Mouse (Mus musculus) limb, embryonic 11.5 days (tissue): ENCODE data around the gene Dock11. TPM values are rescaled to one million over a fixed set of nuclear protein-coding genes. Genes with fewer than 3 reads are reported as not detected.

Experiments used
- ATAC-seq: fragments of 200-750 bp; cut with Nextera tagmentation; 2 replicates; pipeline ENCODE4 v1.8.0; 2017; ENCODE audit warnings: low read depth; ENCODE audit not compliant: insufficient number of reproducible peaks, low FRiP score, low TSS enrichment
- DNase-seq: peaks from one replicate; pipeline ENCODE4 v3.0.0-alpha.2; 2015; ENCODE audit warnings: low spot score
- H3K27ac ChIP-seq: fragments of 300-500 bp; sonication (generic); replicated peaks from 2 replicates; pipeline ENCODE4 v1.5.1; 2014; ENCODE audit warnings: low read depth, mild to moderate bottlenecking, low read length
- H3K27me3 ChIP-seq: fragments of 300-500 bp; sonication (generic); 2 replicates; pipeline ENCODE4 v1.6.1; 2014; ENCODE audit warnings: mild to moderate bottlenecking, low read length, mixed read lengths; ENCODE audit not compliant: control insufficient read depth, insufficient read depth
- H3K36me3 ChIP-seq: fragments of 300-500 bp; sonication (generic); 2 replicates; pipeline ENCODE4 v1.6.1; 2014; ENCODE audit warnings: mild to moderate bottlenecking, low read length, moderate library complexity, mixed read lengths; ENCODE audit not compliant: control insufficient read depth, insufficient read depth
- H3K4me1 ChIP-seq: fragments of 300-500 bp; sonication (generic); 2 replicates; pipeline ENCODE4 v1.6.1; 2014; ENCODE audit warnings: low read length, mixed read lengths; ENCODE audit not compliant: control insufficient read depth, insufficient read depth
- H3K4me2 ChIP-seq: fragments of 300-500 bp; sonication (generic); 2 replicates; pipeline ENCODE4 v1.6.1; 2014; ENCODE audit warnings: low read depth, mild to moderate bottlenecking, moderate library complexity; ENCODE audit not compliant: severe bottlenecking
- H3K4me3 ChIP-seq: fragments of 300-500 bp; sonication (generic); 2 replicates; pipeline ENCODE4 v1.5.1; 2014; ENCODE audit warnings: low read depth, low read length
- H3K9ac ChIP-seq: fragments of 300-500 bp; sonication (generic); 2 replicates; pipeline ENCODE4 v1.6.1; 2014; ENCODE audit warnings: mild to moderate bottlenecking, low read length
- H3K9me3 ChIP-seq: fragments of 300-500 bp; sonication (generic); 2 replicates; pipeline ENCODE4 v1.6.1; 2016; ENCODE audit warnings: low read length; ENCODE audit not compliant: control insufficient read depth
- WGBS: fragments of 180-500 bp; shearing (Covaris S2); extraction: QIAGEN DNeasy Blood & Tissue Kit; methylation state at CpG from one replicate; pipeline ENCODE4 v1.1.7; 2014; 5-methylcytosine and 5-hydroxymethylcytosine counted together
- polyA plus RNA-seq: library from polyadenylated mRNA; unstranded; fragments of >200 nt; fragmentation: Nextera tagmentation; extraction: Ambion mirVana; gene quantifications from 2 replicates; pipeline ENCODE4 v1.2.1, GENCODE M21; 2014

Gene Dock11
- polyA plus RNA-seq, 1 experiment from 2014 or later = 18.6 TPM

- WGBS = 90% methylated on average over 8 of the region's 8 CpGs
- no peak overlapping the region for H3K4me2 ChIP-seq
- ATAC-seq = no peak
- H3K27ac ChIP-seq = no peak overlapping the region
- H3K4me3 ChIP-seq = no peak overlapping the region
- no peaks in the 10 kb centered on the region for H3K4me1 ChIP-seq
- H3K27me3 ChIP-seq = no peaks in the 10 kb centered on the region
- H3K9ac ChIP-seq = no peak overlapping the region
- no peaks in the 10 kb centered on the region for H3K9me3 ChIP-seq
- H3K36me3 ChIP-seq = peaks cover 2% of the 10 kb centered on the region; the same call in 1 of the 2 replicates
- no peak for DNase-seq
Measured at GRCm38 (mm10) chrX:36034045-36034444, 145.4 kb downstream of the Dock11 start.

- Histone ChIP-seq H3K4me3 (no peak overlapping the region), H3K9me3 (no peaks in the 10 kb centered on the region), H3K9ac (no peak overlapping the region), H3K4me1 (no peaks in the 10 kb centered on the region), H3K27me3 (no peaks in the 10 kb centered on the region), H3K27ac (no peak overlapping the region), H3K36me3 (no peaks in the 10 kb centered on the region), H3K4me2 (no peak overlapping the region)
- 70% methylated on average over 4 of the region's 4 CpGs for WGBS
- ATAC-seq = no peak
- no peak for DNase-seq
Measured at GRCm38 (mm10) chrX:36045731-36046130, 157.1 kb downstream of the Dock11 start.

GRCm38 (mm10) chrX:36047451-36047850 is 158.8 kb downstream of the Dock11 start:
- Histone ChIP-seq H3K27ac (no peak overlapping the region), H3K36me3 (no peaks in the 10 kb centered on the region), H3K27me3 (no peaks in the 10 kb centered on the region), H3K9ac (no peak overlapping the region), H3K4me2 (no peak overlapping the region), H3K4me3 (no peak overlapping the region), H3K9me3 (no peaks in the 10 kb centered on the region), H3K4me1 (no peaks in the 10 kb centered on the region)
- DNase-seq (no peak), ATAC-seq (no peak)
- 76% methylated on average over 1 of the region's 1 CpGs for WGBS

GRCm38 (mm10) chrX:36050312-36050711 is 161.7 kb downstream of the Dock11 start:
- Histone ChIP-seq H3K36me3 (no peaks in the 10 kb centered on the region), H3K9ac (no peak overlapping the region), H3K4me3 (no peak overlapping the region), H3K4me2 (no peak overlapping the region), H3K9me3 (no peaks in the 10 kb centered on the region), H3K27me3 (no peaks in the 10 kb centered on the region), H3K4me1 (no peaks in the 10 kb centered on the region), H3K27ac (no peak overlapping the region)
- no peak for DNase-seq
- no peak for ATAC-seq

GRCm38 (mm10) chrX:36073997-36074396 is 185.4 kb downstream of the Dock11 start:
- H3K27me3 ChIP-seq = no peaks in the 10 kb centered on the region
- no peak overlapping the region for H3K27ac ChIP-seq
- 95% methylated on average over 2 of the region's 2 CpGs for WGBS
- no peaks in the 10 kb centered on the region for H3K4me1 ChIP-seq
- no peaks in the 10 kb centered on the region for H3K9me3 ChIP-seq
- H3K4me2 ChIP-seq = no peak overlapping the region
- no peaks in the 10 kb centered on the region for H3K36me3 ChIP-seq
- H3K9ac ChIP-seq = no peak overlapping the region
- ATAC-seq (no peak), DNase-seq (no peak)
- H3K4me3 ChIP-seq = no peak overlapping the region

- no peak overlapping the region for H3K4me3 ChIP-seq
- H3K36me3 ChIP-seq = no peaks in the 10 kb centered on the region
- no peak overlapping the region for H3K27ac ChIP-seq
- 82% methylated on average over 4 of the region's 4 CpGs for WGBS
- ATAC-seq (no peak), DNase-seq (no peak)
- no peaks in the 10 kb centered on the region for H3K4me1 ChIP-seq
- H3K27me3 ChIP-seq = no peaks in the 10 kb centered on the region
- H3K4me2 ChIP-seq = no peak overlapping the region
- H3K9ac ChIP-seq = no peak overlapping the region
- no peaks in the 10 kb centered on the region for H3K9me3 ChIP-seq
Measured at GRCm38 (mm10) chrX:36077164-36077563, 188.5 kb downstream of the Dock11 start.

GRCm38 (mm10) chrX:36082917-36083316 is 194.3 kb downstream of the Dock11 start:
- Histone ChIP-seq H3K27ac (no peak overlapping the region), H3K9me3 (no peaks in the 10 kb centered on the region), H3K36me3 (no peaks in the 10 kb centered on the region), H3K4me2 (no peak overlapping the region), H3K4me3 (no peak overlapping the region), H3K4me1 (no peaks in the 10 kb centered on the region), H3K27me3 (no peaks in the 10 kb centered on the region), H3K9ac (no peak overlapping the region)
- DNase-seq = no peak
- no peak for ATAC-seq
- 73% methylated on average over 1 of the region's 1 CpGs for WGBS

- H3K4me1 ChIP-seq = no peaks in the 10 kb centered on the region
- H3K9ac ChIP-seq = no peak overlapping the region
- H3K36me3 ChIP-seq = no peaks in the 10 kb centered on the region
- no peak overlapping the region for H3K27ac ChIP-seq
- ATAC-seq (no peak), DNase-seq (no peak)
- H3K4me3 ChIP-seq = no peak overlapping the region
- H3K9me3 ChIP-seq = no peaks in the 10 kb centered on the region
- H3K27me3 ChIP-seq = no peaks in the 10 kb centered on the region
- no peak overlapping the region for H3K4me2 ChIP-seq
- WGBS = 86% methylated on average over 6 of the region's 6 CpGs
Measured at GRCm38 (mm10) chrX:36088464-36089256, 200.0 kb downstream of the Dock11 start.

GRCm38 (mm10) chrX:36100883-36101282 is 212.3 kb downstream of the Dock11 start:
- Histone ChIP-seq H3K9me3 (no peaks in the 10 kb centered on the region), H3K4me2 (no peak overlapping the region)
- ATAC-seq = no peak

More at GRCm38 (mm10) chrX:36100883-36101282, 212.3 kb downstream of the Dock11 start:
- DNase-seq = no peak
- 80% methylated on average over 1 of the region's 1 CpGs for WGBS
- no peaks in the 10 kb centered on the region for H3K27me3 ChIP-seq
- H3K27ac ChIP-seq = no peak overlapping the region
- no peaks in the 10 kb centered on the region for H3K36me3 ChIP-seq
- H3K9ac ChIP-seq = no peak overlapping the region
- no peaks in the 10 kb centered on the region for H3K4me1 ChIP-seq
- no peak overlapping the region for H3K4me3 ChIP-seq
